In genomic region chr10:86815133-86815532, GRCm38 (mm10) we compare ENCODE assay signal across 29 mouse cellular contexts. TPM values are rescaled to one million over a fixed set of nuclear protein-coding genes. Genes with fewer than 3 reads are reported as not detected.
A peak's percentile ranks its signal among the peaks of the same experiment; 100 is the strongest.
DNase-seq lines count a peak whose midpoint lies in the region; ATAC-seq and TF ChIP-seq lines count a peak whose summit lies in the region.
"Had no signal": no experiment of that assay in that cellular context is flagged by ENCODE, and none has a peak within 500 bp of the region (broad histone marks: within the 10 kb centered on the region; RNA-seq: fewer than 3 reads in every experiment).

No protein-coding gene starts in this region.

- H3K4me3 ChIP-seq in gastrocnemius, adult 2 months: no peak overlapping the region
- H3K4me3 ChIP-seq in heart, postnatal 0 days (ENCODE audit: low read depth, low read length): no peak overlapping the region
- no peak overlapping the region for H3K4me3 ChIP-seq in testis, adult 2 months (ENCODE audit: control insufficient read depth, low read depth, low read length)
- no peak overlapping the region for H3K4me3 ChIP-seq in stomach, postnatal 0 days (ENCODE audit: low read depth, low read length)
- H3K4me3 ChIP-seq: hindbrain, embryonic 13.5 days; limb, embryonic 15.5 days; lung, embryonic 15.5 days; myocyte; neural tube, embryonic 13.5 days had no signal

- no peak for ATAC-seq in heart, postnatal 0 days (ENCODE audit: insufficient read depth, low read depth)
- ATAC-seq in stomach, postnatal 0 days (ENCODE audit: low FRiP score, low TSS enrichment): no peak
- ATAC-seq: CD4-positive, CD25-positive, alpha-beta regulatory T cell, adult 4 months; midbrain, embryonic 16.5 days had no signal

- no peak for TF ChIP-seq EP300 in heart, postnatal 0 days (IDR thresholded peaks at IDR 0.05; ENCODE audit: low read depth)
- no peak for TF ChIP-seq EP300 in stomach, postnatal 0 days (optimal IDR thresholded peaks at IDR 0.05)

- H3K36me3 ChIP-seq in heart, postnatal 0 days (replicated peaks; ENCODE audit: control insufficient read depth, insufficient read depth, low read length): peaks cover 18% of the 10 kb centered on the region
- H3K36me3 ChIP-seq in testis, adult 2 months (ENCODE audit: control insufficient read depth, insufficient read depth, low read length): no peaks in the 10 kb centered on the region; the same call in 1 of the 2 replicates
- no peaks in the 10 kb centered on the region; the same call in 1 of the 2 replicates for H3K36me3 ChIP-seq in stomach, postnatal 0 days (ENCODE audit: control insufficient read depth, insufficient read depth, low read length)
- H3K36me3 ChIP-seq: lung, embryonic 15.5 days; neural tube, embryonic 13.5 days had no signal

- WGBS in heart, postnatal 0 days: 75% methylated on average over 7 of the region's 7 CpGs
- WGBS in stomach, postnatal 0 days: 81% methylated on average over 7 of the region's 7 CpGs

- peaks cover 24% of the 10 kb centered on the region for H3K4me1 ChIP-seq in heart, postnatal 0 days (ENCODE audit: control insufficient read depth, insufficient read depth)
- peaks cover 6% of the 10 kb centered on the region for H3K4me1 ChIP-seq in testis, adult 2 months (ENCODE audit: control insufficient read depth, insufficient read depth, low read length)
- H3K4me1 ChIP-seq in stomach, postnatal 0 days (replicated peaks; ENCODE audit: control insufficient read depth, insufficient read depth): 0 out of 2 replicates have a peak, but pooled peaks cover 2% of the 10 kb centered on the region

- no peak overlapping the region for H3K4me2 ChIP-seq in heart, postnatal 0 days (ENCODE audit: low read depth, low read length)
- H3K4me2 ChIP-seq in stomach, postnatal 0 days (replicated peaks; ENCODE audit: low read depth): no peak overlapping the region
- H3K4me2 ChIP-seq: hindbrain, embryonic 13.5 days; limb, embryonic 15.5 days; lung, embryonic 15.5 days; neural tube, embryonic 13.5 days had no signal

- no peak for TF ChIP-seq CTCF in gastrocnemius, adult 2 months (IDR thresholded peaks at IDR 0.05)
- no peak for TF ChIP-seq CTCF in heart, postnatal 0 days (IDR thresholded peaks at IDR 0.05; ENCODE audit: low read depth)
- no peak for TF ChIP-seq CTCF in testis, adult 2 months (IDR thresholded peaks at IDR 0.05; ENCODE audit: control insufficient read depth, insufficient read depth, insufficient replicate concordance, low read depth, low read length)
- no peak for TF ChIP-seq CTCF in stomach, postnatal 0 days (IDR thresholded peaks at IDR 0.05; ENCODE audit: low read depth)

- intact Hi-C loops in gastrocnemius, adult 2 months (cut with DNase I): loop anchor here (5.0 kb wide), 1 partner anchor 33 kb away; no protein-coding TSS in a partner anchor

- no peaks in the 10 kb centered on the region for H3K9me3 ChIP-seq in heart, postnatal 0 days (replicated peaks; ENCODE audit: control insufficient read depth, low read length)
- no peaks in the 10 kb centered on the region for H3K9me3 ChIP-seq in stomach, postnatal 0 days (ENCODE audit: control insufficient read depth, low read length)
- H3K9me3 ChIP-seq: hindbrain, embryonic 13.5 days; limb, embryonic 15.5 days; lung, embryonic 15.5 days; neural tube, embryonic 13.5 days had no signal

- no peaks in the 10 kb centered on the region for H3K27me3 ChIP-seq in heart, postnatal 0 days (ENCODE audit: control insufficient read depth, insufficient read depth, low read length)
- H3K27me3 ChIP-seq in testis, adult 2 months (ENCODE audit: control insufficient read depth, insufficient read depth, low read length): no peaks in the 10 kb centered on the region
- no peaks in the 10 kb centered on the region for H3K27me3 ChIP-seq in stomach, postnatal 0 days (ENCODE audit: control insufficient read depth, insufficient read depth, low read length)
- H3K27me3 ChIP-seq: hindbrain, embryonic 13.5 days; lung, embryonic 15.5 days; neural tube, embryonic 13.5 days had no signal

- H3K9ac ChIP-seq in heart, postnatal 0 days (replicated peaks; ENCODE audit: low read depth, low read length): no peak overlapping the region
- no peak overlapping the region for H3K9ac ChIP-seq in stomach, postnatal 0 days (ENCODE audit: low read length)
- H3K9ac ChIP-seq: hindbrain, embryonic 13.5 days; limb, embryonic 15.5 days; liver, embryonic 14.5 days; lung, embryonic 15.5 days; neural tube, embryonic 13.5 days had no signal

- no peak for TF ChIP-seq POLR2A in testis, adult 2 months (IDR thresholded peaks at IDR 0.05; ENCODE audit: control insufficient read depth, low read depth, low read length)

- H3K27ac ChIP-seq in gastrocnemius, adult 2 months: peak overlapping the region; percentile 76
- H3K27ac ChIP-seq in heart, postnatal 0 days (ENCODE audit: low read depth): peak overlapping the region; percentile 95
- H3K27ac ChIP-seq in testis, adult 2 months (ENCODE audit: control insufficient read depth, insufficient read depth, low read depth, low read length): peak overlapping the region; percentile 67
- H3K27ac ChIP-seq in stomach, postnatal 0 days (replicated peaks): 0 out of 2 replicates have a peak overlapping the region, but pooled peaks have one; percentile 30
- H3K27ac ChIP-seq: hindbrain, embryonic 13.5 days; limb, embryonic 15.5 days; liver, embryonic 14.5 days; lung, embryonic 15.5 days; neural tube, embryonic 13.5 days had no signal

- DNase-seq in gastrocnemius, adult 2 months: no peak
- no peak for DNase-seq in gastrocnemius, postnatal 25 days
- DNase-seq in heart, postnatal 0 days (ENCODE audit: low spot score): no peak
- no peak for DNase-seq in heart, adult 18-20 months
- DNase-seq in testis, postnatal 10 days (ENCODE audit: low spot score): no peak
- no peak for DNase-seq in stomach, postnatal 0 days (ENCODE audit: low spot score)
- DNase-seq in MN1 (ENCODE audit: low spot score): no peak
- DNase-seq: cerebellum, adult 8-10 months; cerebellum, postnatal 36 days; heart, postnatal 36 days; layer of hippocampus, adult 9-11 months; lung, postnatal 36 days; retina, postnatal 1 day; right cerebral cortex, postnatal 25 days; spleen, adult 18-20 months had no signal

RNA-seq across cellular contexts. Expression of gene Nt5dc3, which starts 36.3 kb away (rescaled TPM):
- 10 to 100 TPM; 36.1 to 77.7 TPM for total RNA-seq in gastrocnemius, adult 2 months (2021)
- total RNA-seq in gastrocnemius, postnatal 25 days (2021): 10 to 100 TPM; 30.0 to 38.2 TPM
- 22.4 and 31.8 TPM in 2 replicates for total RNA-seq in heart, postnatal 0 days (2014; rRNA removed; ENCODE audit: low replicate concordance)
- 3.4 and 4.2 TPM in 2 replicates for polyA plus RNA-seq in heart, postnatal 0 days (2015; fragmentation: Nextera tagmentation; extraction: Ambion mirVana)
- 10 to 100 TPM; 33.7 to 35.6 TPM for total RNA-seq in heart, adult 18-20 months (2021)
- polyA plus RNA-seq in testis, adult 2 months (2012; rRNA removed): 7.0 and 7.7 TPM in 2 replicates
- polyA plus RNA-seq in stomach, postnatal 0 days (2015; fragmentation: Nextera tagmentation; extraction: Ambion mirVana): 1.2 TPM in 2 replicates

RNA-seq across cellular contexts. Expression of gene Gm49358, which starts 51.4 kb away (rescaled TPM):
- total RNA-seq in gastrocnemius, adult 2 months (2021): 10 to 100 TPM; 16.7 to 32.1 TPM
- 10 to 100 TPM; 12.4 to 14.0 TPM for total RNA-seq in gastrocnemius, postnatal 25 days (2021)
- 11.4 and 36.1 TPM in 2 replicates for total RNA-seq in heart, postnatal 0 days (2014; rRNA removed; ENCODE audit: low replicate concordance)
- not detected in 2 replicates for polyA plus RNA-seq in heart, postnatal 0 days (2015; fragmentation: Nextera tagmentation; extraction: Ambion mirVana)
- total RNA-seq in heart, adult 18-20 months (2021): 10 to 100 TPM; 13.3 to 16.2 TPM
- not detected in 2 replicates for polyA plus RNA-seq in testis, adult 2 months (2012; rRNA removed)
- not detected in 2 replicates for polyA plus RNA-seq in stomach, postnatal 0 days (2015; fragmentation: Nextera tagmentation; extraction: Ambion mirVana)
- total RNA-seq: megakaryocyte-erythroid progenitor cell, adult 5-6 weeks had no signal
- polyA plus RNA-seq: CD4-positive, CD25-positive, alpha-beta regulatory T cell, adult 4 months; forebrain, embryonic 11.5 days; gonadal fat pad, adult 2 months; hindbrain, embryonic 13.5 days; large intestine, adult 2 months; limb, embryonic 15.5 days; liver, embryonic 14.5 days; lung, embryonic 15.5 days; midbrain, embryonic 16.5 days; myocyte; neural tube, embryonic 13.5 days; thymus, postnatal 0 days had no signal

Comparison
In these comparisons a context has a peak if more than half of its experiments do, and no peak if none do; other contexts are left out.
1. H3K27ac ChIP-seq: peak in every context shown above with its lines; median percentile 95 in heart, postnatal 0 days; 76 in gastrocnemius, adult 2 months; 67 in testis, adult 2 months; 30 in stomach, postnatal 0 days.